Mouse (Mus musculus) small intestine, adult 2 months (tissue): ENCODE data around the gene Rad51b.

ENCODE experiments used
- CTCF ChIP-seq: fragments of 200-500 bp; IDR thresholded peaks from 2 replicates; pipeline ENCODE4 v1.5.1; 2012; ENCODE audit warnings: low read depth, mild to moderate bottlenecking, control low read depth, inconsistent platforms, low read length, moderate library complexity, mixed read lengths; ENCODE audit not compliant: insufficient replicate concordance, insufficient read length; ENCODE audit errors: extremely low read depth
- POLR2A ChIP-seq: fragments of 200-500 bp; IDR thresholded peaks from 2 replicates; pipeline ENCODE4 v1.6.1; 2012; ENCODE audit warnings: low read depth, mild to moderate bottlenecking, control low read depth, inconsistent platforms, low read length, moderate library complexity

DNA sequence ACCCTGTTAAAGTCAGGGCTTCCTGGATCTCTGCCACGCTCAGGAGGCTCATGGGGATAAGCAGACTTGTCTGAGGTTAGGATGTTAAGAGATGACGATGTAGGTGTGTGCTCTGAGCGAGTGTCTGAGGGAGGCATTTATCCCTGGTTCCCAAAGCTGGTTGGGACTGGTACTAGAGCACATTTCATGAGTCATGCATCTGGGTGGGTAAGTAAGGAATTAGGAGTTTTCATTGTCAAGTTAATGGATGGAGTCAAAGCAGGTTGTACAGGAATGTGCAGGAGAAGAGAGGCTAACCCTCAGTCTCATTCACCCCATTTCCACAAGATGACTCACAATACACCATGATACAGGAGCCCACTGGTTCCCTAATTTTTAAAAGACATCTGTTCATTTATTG is 49.0 kb upstream of the Rad51b start:
- TF ChIP-seq POLR2A (no peak), CTCF (no peak)
